Mouse (Mus musculus): ENCODE measurements around the gene Pik3ip1.

Gene Pik3ip1

DNA sequence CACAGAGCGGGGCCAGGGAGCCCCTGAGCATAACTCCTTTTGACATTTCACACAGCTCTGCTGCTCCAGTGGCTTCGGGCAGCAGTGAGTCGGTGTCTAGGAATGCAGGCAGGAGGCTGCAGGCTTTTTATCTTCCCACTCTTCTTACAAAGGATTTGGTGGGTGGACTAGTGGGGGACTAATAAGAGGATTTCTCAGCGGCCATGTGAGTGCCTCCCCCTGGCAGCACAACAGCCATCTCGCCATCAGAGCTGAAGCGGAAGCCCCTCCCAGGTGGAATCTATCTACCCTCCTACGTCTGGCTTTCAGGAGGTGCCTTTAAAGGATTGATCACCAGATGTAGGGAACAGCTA, 44.1 kb downstream of the Pik3ip1 start:
- no peak for DNase-seq (ENCODE audit: low read depth, low spot score)

- no peak for DNase-seq (ENCODE audit: low read depth, low spot score)
Observed at GRCm38 (mm10) chr11:3374741-3375140, 44.5 kb downstream of the Pik3ip1 start.

DNA sequence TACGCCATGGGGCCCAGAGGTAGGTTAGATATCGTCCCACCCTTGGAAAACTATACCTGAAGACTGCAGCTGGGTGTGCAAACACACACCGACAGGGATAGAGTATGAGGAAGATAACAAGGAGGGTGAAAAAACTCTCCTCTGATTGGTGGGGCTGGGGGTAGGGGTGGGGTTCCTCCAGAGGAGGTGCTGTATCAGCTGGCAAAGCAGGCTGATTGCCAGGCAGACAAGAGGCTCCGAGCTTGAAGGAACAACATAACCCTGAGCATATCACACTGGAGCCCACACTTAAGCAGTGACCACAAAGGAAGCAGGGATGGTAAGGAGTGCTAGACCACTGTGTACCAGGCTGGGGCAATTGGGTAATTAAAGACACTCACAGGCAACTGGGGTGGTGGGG, 49.2 kb downstream of the Pik3ip1 start:
- no peak for DNase-seq (ENCODE audit: low read depth, low spot score)

DNA sequence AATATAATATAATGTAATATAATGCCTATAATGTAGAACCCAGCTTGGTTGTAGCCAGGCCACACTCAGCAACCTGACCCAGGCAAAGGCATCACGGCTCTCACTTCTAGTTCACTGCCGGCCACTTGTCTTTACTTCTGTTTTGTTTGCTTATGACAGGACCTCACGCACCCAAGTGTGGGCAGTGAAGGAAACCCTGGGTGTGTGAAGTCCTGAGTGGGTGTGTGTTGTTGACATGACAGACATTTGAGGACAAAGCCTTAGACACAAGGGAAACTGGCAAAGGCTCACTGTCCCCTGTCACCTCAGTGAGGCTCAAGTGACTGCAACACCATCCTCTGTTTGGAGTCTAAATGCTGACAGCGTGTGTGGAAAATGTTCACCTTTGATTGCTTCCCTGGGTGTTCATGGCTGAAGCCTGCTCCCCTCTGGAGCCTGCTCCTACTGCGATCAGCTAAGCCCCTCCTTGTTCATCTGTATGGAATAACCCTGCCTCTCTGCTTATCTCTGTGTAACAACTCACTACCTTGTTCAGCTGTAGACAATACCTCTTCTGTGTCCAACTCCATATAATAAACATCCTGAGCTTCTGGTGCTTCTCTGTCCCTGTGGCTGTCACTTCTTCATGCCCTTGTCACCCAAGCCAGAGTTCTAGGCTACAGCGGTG, 51.1 kb downstream of the Pik3ip1 start:
- DNase-seq (ENCODE audit: low read depth, low spot score) = no peak

DNA sequence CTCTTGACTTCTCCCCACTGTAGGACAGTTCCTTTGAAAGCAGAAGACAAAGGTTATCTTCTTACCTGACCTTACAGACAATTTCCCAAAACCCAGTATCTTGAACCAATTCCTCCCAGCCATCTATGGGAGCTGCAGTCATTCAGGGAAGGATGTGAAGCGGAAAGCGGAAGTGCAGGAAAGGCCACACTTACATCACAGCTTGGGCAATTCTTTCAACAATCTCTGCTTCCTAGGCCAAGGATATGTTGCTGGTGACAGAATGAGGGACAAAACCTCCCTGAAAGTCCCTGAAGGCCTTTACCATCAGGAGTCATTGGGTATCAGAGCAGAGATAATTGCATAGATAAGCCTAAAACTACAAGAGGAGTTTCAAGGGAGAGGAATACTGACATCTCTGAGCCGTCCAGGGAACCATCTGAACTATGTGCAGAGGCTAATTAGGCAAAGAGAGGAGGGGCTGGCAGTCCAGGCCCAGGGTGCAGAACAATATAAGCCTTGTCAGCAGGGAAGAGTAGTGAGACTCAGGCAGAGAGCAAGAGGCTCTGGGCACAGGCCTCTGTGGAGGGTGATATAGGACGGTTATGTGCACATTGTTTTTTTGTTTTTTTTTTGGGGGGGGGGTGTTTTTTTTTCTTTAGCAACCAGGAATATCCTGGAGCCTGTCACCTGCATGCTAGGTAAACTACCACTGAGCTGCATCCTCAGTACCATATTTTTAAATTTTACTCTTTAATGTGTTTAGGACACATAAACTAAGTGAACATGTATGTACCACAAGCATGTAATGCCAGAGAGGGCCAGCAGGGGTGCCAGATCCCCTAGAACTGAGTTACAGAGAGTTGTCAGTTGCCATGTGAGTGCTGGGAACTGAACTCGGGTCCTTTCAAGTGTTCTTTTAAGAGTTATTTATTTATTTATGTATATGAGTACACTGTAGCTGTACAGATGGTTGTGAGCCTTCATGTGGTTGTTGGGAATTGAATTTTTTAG, 52.7 kb downstream of the Pik3ip1 start:
- DNase-seq (ENCODE audit: low read depth, low spot score) = no peak

DNA sequence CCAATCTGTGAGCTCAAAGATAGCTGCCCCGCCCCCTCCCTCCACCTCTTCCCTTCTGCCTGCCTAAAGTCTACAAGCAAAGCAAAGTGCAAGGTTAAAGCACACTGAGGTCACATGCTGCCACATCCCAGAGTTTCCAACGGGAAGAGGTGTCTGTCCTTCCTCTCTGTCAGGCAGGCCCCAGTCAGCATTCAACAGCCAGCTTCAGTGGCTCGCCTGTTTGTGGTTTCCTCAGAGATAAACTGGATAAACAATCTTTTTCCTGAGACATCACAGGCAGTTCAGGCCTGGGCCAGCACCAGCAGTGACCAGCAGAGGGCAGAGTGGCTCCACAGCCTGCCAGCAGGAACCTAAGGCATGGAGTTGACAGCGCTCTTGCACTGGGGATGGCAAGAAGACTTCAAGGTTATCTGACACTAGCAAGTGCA, 56.8 kb downstream of the Pik3ip1 start:
- peak; percentile 58 for DNase-seq (ENCODE audit: low read depth, low spot score)

GRCm38 (mm10) chr11:3387482-3388196, 57.4 kb downstream of the Pik3ip1 start:
- no peak for DNase-seq (ENCODE audit: low read depth, low spot score)

DNA sequence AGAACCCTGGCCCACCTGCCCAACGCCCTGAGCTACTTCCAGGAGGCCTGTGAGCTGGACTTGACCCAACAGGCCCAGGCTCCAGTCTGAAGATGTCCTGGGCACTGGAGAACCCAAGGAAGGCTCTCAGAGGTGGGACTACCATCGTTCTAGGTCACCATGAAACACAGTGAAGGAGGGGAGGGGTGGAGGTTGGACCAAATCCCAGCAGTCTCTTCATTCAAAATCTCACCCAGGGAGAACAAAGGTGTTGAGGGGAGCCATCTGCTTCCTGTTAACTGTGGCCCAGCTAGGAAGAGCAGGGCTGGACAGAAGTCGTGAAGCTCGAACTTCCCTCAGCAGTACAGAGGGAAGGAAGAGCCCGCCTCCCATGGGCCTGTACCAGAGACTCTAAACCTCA, 59.8 kb downstream of the Pik3ip1 start:
- no peak for DNase-seq (ENCODE audit: low read depth, low spot score)

DNA sequence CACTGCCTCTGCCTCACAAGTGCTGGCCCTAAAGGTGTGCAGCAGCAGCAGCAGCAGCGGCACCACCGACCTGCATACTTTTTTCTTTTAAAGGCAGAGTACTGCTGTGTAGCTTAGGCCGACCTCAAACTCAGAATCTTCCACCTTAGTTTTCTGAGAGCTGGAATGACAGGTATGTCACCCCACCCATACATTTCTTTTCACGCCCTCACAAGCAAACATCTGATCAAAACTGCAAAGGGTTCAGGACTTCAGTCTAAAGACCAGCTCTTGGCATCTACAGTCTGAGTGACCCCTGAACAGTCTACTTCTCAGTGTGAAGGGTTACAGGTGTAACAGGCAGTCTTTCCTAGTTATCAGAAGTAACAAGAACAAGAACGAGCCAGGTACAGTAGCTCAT, 60.6 kb downstream of the Pik3ip1 start:
- no peak for DNase-seq (ENCODE audit: low read depth, low spot score)

DNA sequence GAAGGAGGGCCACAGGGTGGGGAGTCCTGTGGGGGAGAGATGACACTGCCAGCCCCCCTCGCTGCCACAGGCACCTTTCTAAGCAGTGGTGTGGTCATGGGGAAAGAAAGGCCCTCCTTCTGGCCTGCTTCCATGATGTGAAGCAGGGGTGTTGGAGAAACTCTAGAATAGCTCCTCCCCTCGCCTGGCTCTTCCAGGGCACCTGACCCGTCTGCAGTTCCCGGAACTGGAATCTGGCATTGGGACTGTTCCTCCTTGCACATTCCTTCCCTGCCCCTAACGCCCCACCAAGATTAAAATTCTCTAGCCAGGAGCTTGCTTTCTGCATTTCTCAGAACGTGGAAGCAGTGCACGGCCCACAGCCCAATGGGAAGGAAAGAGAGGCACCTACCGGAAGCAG, 62.3 kb downstream of the Pik3ip1 start:
- no peak for DNase-seq (ENCODE audit: low read depth, low spot score)
